Mouse (Mus musculus) right cerebral cortex, adult 18-20 months (tissue): ENCODE measurements around the gene Pygb.

Experiments used
- DNase-seq: peaks from one replicate; pipeline ENCODE4 v3.0.0; 2022; ENCODE audit warnings: mixed read lengths

Gene Pygb

GRCm38 (mm10) chr2:150786251-150787180 lies at the start of gene Pygb:
Gene Pygb (plus strand): TSS chr2:150786735.
- DNase-seq: peak; percentile 91

GRCm38 (mm10) chr2:150737881-150738280 lies 48.7 kb upstream of the Pygb start:
- DNase-seq: no peak

DNA sequence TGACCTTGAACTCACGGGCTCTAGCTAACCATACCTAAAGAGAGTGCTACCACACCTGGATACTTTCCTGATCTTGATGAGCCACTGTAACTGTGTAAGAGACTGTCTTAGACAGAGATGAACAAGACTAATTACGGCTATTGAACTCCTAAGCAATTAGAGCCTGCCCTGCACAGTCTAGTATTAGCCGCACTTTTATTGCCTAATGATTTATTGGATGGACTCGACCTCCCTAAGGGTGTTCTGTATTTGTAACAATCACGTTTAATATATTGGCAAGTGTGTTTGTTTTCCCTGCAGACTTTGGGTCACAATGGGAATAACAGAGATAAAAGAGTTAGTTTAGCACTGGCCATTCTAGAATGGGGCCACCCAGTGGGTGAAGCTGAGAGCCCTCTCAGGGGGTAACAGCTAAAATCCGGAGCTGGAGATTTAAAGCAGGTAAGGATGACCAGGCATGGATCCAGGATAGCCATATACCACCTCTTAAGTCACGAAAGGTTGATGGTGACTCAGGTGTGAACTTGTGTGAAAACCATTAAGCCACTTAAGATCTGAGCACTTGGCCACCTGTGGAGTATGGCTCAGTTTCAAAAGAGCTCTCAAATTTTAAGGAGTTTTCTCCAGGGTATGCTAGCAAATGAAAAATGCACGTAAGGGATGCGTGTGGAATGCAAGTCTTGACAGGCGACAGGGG lies 46.2 kb upstream of the Pygb start:
- no peak for DNase-seq

GRCm38 (mm10) chr2:150741405-150741804 lies 45.1 kb upstream of the Pygb start:
- DNase-seq: no peak

GRCm38 (mm10) chr2:150745016-150745415 lies 41.5 kb upstream of the Pygb start:
- DNase-seq: no peak

DNA sequence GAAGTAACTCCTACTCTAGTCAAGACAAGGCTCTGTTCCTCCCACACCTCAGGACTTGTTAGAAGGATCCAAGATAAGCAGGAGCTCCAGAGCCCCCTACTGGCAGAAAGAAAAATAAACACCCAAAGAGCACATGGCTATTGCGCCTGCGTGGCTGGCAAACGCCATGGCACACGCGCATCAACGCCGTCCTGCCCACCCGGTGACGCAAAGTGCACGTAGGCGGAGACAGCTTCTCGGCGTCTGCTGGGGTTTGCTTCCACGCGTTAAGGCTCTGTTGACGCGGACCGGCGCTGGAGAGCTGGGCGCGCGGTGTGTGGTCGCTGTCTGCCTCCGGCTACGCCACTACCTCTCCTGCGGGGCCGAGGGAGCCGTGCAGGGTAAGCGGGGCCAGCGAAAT lies 37.7 kb upstream of the Pygb start, which contains the start of gene Entpd6:
TSS of gene Entpd6 (plus strand) at position 189 of the 400 bp plus-strand sequence.
- peak; percentile 98 for DNase-seq

DNA sequence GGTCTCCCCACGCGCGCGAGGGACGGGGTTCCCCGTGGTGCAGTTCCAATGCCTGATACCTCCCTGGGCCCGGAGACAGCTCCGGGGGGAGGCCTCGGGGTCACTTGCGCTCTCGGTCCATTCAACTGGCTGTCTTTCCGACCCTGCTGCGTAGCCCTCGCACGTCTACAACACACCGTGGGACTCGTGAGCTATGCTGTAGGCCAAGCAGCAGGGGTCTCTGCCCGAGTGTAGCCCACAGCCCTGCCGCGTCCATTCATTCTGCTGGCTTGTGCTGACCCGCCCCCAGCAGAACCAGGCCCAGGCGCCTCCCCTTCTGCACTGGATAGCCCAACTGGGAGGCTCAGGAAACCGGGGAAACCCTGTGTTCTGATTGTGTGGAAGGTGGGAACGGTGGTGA lies 37.3 kb upstream of the Pygb start:
- no peak for DNase-seq

- DNase-seq: peak; percentile 16
These were observed 36.2 kb upstream of the Pygb start for GRCm38 (mm10) chr2:150750129-150750979.

DNA sequence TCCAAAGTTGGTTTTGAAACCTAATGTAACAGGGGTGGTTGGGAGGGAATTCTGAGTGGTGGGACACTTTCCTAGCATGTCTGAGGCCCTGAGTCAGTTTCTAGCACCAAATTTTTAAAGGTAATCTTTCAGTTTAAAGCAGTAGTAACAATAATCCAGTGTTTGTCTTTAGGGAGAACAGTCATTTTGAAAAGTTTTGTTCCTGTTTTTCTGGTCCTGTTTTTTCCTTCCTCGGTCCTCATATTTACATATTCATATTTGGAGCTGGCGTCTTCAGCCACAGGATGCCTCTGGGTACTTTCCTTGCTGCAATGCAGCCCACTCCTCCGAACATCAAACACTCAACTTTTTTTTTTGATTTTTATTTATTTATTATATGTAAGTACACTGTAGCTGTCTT lies 31.5 kb upstream of the Pygb start:
- no peak for DNase-seq

GRCm38 (mm10) chr2:150761476-150761875 lies 25.1 kb upstream of the Pygb start:
- no peak for DNase-seq

- DNase-seq: no peak
These were observed 20.9 kb upstream of the Pygb start for GRCm38 (mm10) chr2:150765619-150766018.

DNA sequence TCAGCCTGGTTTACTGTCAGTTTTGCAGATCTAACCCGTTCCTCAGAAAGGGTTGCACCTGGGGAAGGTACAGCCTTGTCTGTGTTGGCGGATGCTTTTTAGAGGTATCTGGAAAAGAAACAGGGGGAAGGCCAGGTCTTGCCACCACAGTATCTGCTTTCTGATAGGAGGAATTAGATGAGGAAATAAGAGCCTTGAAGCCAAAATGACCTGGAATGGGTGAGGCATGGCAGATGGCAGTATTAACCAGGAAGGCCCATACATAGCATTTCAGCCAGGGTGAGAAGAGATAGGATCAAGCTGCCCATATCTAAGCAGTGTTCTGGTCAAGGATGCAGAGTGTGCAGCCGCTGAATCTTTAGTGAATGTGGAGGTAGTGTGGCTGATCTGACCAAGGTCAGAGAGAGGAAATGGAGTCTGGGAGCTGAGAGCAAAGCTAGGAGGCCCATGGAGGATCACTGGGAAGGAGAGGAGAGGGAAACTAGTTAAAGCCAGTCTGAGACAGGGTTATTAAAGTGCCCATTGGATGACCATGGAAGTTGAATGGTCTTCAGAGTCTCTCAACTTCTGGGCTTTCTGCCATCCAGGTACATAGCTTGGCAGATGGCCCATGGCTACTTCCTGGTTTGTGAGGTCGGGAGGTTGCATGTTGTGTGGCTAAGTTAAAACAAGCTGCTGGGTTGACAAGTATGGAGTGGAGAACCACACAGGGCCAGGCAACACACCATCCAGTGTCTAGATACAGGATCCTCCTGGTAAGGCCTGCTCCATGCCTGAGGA lies 20.3 kb upstream of the Pygb start:
- DNase-seq: no peak

DNA sequence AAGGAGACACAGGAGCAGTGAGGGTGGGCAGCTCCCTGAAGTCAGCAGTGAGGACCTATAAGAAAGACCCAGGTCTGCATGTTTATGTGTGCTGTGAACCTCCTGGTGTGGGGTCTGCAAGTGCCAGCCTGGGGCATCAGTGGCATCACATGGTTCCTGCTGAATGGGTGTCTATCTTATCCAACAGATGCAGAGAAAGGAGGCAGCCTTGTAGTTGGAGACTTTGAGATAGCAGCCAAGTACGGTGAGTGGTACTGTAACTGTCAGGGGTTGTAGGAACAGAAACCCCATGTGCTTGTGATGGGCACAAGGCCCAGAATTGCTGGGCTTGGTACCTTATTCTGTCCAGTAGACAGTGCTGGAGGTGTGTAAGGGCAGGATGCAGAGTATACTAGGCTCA lies 17.9 kb upstream of the Pygb start:
- DNase-seq: no peak

- no peak for DNase-seq
These were observed 15.8 kb upstream of the Pygb start for GRCm38 (mm10) chr2:150770747-150771146.

DNA sequence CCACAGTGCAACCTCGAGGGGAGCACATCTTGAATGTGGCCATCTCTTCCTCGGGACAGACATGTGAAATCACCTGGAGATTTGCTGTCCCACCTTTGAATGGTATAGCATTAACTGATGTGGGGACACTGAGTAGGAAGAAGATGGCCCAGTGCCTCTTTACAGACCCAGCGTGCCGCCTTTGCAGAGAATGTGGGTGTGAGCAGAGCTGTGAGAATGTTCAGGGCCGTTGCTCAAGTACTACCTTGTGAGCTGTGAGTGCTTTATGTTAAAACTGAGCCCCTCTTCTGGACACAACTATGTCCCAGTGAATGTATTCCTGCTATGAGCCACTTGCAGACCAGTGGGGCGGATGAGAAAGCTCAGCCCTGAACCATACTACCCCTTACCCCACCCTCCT lies 15.4 kb upstream of the Pygb start:
- DNase-seq: no peak

GRCm38 (mm10) chr2:150771996-150772395 lies 14.5 kb upstream of the Pygb start:
- no peak for DNase-seq

- DNase-seq: no peak
These were observed 13.9 kb upstream of the Pygb start for GRCm38 (mm10) chr2:150772466-150773119.

DNA sequence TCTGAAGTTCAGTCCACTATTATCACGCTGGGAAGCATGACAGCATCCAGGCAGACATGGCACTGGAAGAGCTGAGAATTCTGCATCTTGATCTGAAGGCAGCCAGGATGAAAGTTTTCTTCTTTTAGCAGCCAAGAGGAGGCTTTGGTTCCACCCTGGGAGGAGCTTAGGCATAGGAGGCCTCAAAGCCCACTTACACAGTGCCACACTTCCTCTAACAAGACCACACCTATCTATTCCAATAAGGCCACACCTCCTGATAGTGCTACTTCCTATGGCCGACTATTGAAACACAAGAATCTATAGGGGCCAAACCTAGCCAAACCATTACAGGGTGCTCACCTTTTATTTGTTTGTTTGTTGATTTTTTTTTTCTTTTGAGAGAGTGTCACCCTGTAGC lies 3.7 kb upstream of the Pygb start:
- DNase-seq: no peak

- no peak for DNase-seq
These were observed 768 bp downstream of the Pygb start for GRCm38 (mm10) chr2:150787234-150787771.

GRCm38 (mm10) chr2:150788768-150789550 lies 2.4 kb downstream of the Pygb start:
- peak; percentile 74 for DNase-seq

DNA sequence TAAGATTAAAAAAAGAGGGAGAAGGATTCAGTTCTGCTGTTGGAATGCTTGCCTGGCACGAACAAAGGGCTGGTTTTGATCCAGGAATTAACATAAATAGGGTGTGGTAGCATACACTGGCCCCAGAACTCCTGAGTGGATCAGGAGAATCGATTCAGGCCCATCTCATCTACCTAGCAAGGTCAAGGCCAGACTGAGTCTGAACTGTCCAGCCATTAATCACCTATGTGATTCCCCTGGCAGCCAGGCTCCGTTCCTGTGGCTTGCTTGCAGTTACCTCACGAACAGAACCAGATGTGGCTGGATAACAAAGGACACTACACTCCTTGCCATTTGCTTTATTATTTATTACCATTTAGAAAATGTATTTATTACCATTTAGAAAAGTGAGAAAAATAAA lies 6.8 kb downstream of the Pygb start:
- no peak for DNase-seq
